Mouse (Mus musculus): ENCODE results near the gene Bpifb3. TPM values are rescaled to one million over a fixed set of nuclear protein-coding genes. Genes with fewer than 3 reads are reported as not detected.

Gene Bpifb3
- polyA plus RNA-seq, 1 experiment from 2014 or later: not detected

Other genes starting within 250 kb of the Bpifb3 start
- 0.67 and 0.81 TPM in 2 replicates for gene Dnmt3c, start 221.6 kb upstream of the Bpifb3 start, polyA plus RNA-seq (2015; fragmentation: Nextera tagmentation; extraction: Ambion mirVana)
- 99.0 and 111 TPM in 2 replicates for gene Mapre1, start 177.0 kb upstream of the Bpifb3 start, polyA plus RNA-seq (2015; fragmentation: Nextera tagmentation; extraction: Ambion mirVana)
- gene Efcab8, start 138.3 kb upstream of the Bpifb3 start, polyA plus RNA-seq (2015; fragmentation: Nextera tagmentation; extraction: Ambion mirVana): 0.07 and 0.08 TPM in 2 replicates
- gene Sun5, start 47.1 kb upstream of the Bpifb3 start, polyA plus RNA-seq (2015; fragmentation: Nextera tagmentation; extraction: Ambion mirVana): not detected in 2 replicates
- not detected in 2 replicates for gene Bpifb2, start 43.2 kb upstream of the Bpifb3 start, polyA plus RNA-seq (2015; fragmentation: Nextera tagmentation; extraction: Ambion mirVana)
- not detected in 2 replicates for gene Bpifb6, start 17.8 kb upstream of the Bpifb3 start, polyA plus RNA-seq (2015; fragmentation: Nextera tagmentation; extraction: Ambion mirVana)
- 0.06 and 0.13 TPM in 2 replicates for gene Bpifb4, start 20.0 kb downstream of the Bpifb3 start, polyA plus RNA-seq (2015; fragmentation: Nextera tagmentation; extraction: Ambion mirVana)
- not detected in 2 replicates for gene Bpifa6, start 56.7 kb downstream of the Bpifb3 start, polyA plus RNA-seq (2015; fragmentation: Nextera tagmentation; extraction: Ambion mirVana)
- gene Bpifa2, start 90.0 kb downstream of the Bpifb3 start, polyA plus RNA-seq (2015; fragmentation: Nextera tagmentation; extraction: Ambion mirVana): not detected in 2 replicates
- not detected in 2 replicates for gene Bpifa3, start 212.1 kb downstream of the Bpifb3 start, polyA plus RNA-seq (2015; fragmentation: Nextera tagmentation; extraction: Ambion mirVana)
- gene Bpifa1, start 224.7 kb downstream of the Bpifb3 start, polyA plus RNA-seq (2015; fragmentation: Nextera tagmentation; extraction: Ambion mirVana): not detected in 2 replicates
- not detected in 2 replicates for gene Bpifa5, start 244.4 kb downstream of the Bpifb3 start, polyA plus RNA-seq (2015; fragmentation: Nextera tagmentation; extraction: Ambion mirVana)